Mouse (Mus musculus) adrenal gland, postnatal 10 days (tissue): ENCODE measurements at regions not wholly inside any gene's neighbourhood (a gene's known extent, or its start where the extent isn't known, plus 50 kb on each side); places are given as distances from the start of the nearest gene placed in this dataset.

Source experiments
- DNase-seq: peaks from one replicate; pipeline ENCODE4 v3.0.0; 2021; ENCODE audit warnings: mixed read lengths

DNA sequence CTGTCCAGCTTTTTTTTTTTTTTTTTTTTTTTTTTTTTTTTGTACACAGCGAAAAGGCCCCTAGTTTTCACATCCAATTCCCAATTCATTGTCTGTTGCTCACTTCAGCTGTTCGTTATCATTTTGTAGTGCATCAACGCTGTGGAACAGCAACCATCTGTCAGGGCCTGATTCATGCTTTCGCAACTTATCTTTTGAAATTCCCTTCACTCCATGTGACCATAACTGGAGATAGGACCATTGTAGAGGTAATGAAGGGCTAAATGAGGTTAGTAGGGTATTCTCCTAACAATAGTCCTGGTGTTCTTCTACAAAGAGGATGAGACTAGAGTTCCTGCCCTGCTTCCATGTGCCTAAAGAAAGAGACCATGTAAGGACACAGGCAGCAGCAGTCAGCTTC, 146.6 kb upstream of the Clnk start:
- DNase-seq: no peak

DNA sequence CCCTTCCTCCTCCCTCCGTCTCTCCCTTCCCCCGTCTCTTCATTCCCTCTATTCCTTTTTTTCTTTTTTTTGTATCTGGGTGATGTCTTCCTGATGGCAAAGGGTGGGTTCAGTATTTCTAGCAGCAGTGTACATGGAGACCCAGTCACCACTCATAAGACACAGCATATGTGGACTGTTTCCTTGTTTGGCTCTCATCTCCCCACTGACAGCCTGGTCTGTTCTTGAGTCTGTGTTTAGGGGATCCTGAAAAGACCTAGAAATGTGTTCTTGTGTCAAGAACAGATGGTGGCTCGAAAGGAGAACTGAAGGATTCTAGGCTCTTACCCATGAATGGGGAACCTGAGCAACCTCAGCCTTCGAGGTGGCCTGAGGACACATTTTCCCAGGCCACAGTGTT, 124.0 kb upstream of the Clnk start:
- DNase-seq: no peak

- DNase-seq: no peak
Measured at GRCm38 (mm10) chr5:38999700-39000099, 123.1 kb upstream of the Clnk start.

- no peak for DNase-seq
Measured at GRCm38 (mm10) chr5:38972397-38973159, 96.0 kb upstream of the Clnk start.

DNA sequence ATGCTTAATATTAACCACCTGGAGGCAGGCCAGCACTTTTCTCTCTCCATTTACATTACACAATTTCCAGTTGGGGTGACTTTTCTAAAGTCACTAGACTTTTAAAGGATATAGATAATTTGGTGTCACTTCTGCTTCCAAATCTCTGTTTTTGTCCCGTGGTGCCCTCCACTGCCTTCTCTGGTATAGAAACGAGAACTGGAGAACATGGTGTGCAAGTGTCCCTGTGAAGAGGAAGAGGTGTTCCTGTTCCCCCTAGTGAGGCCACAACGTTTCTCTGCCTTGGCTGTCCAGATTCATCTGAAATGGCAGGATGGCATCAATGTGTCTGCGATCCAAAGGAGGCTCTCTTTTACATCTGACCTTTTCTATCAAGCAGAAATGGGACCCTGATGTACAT, 93.9 kb upstream of the Clnk start:
- no peak for DNase-seq

DNA sequence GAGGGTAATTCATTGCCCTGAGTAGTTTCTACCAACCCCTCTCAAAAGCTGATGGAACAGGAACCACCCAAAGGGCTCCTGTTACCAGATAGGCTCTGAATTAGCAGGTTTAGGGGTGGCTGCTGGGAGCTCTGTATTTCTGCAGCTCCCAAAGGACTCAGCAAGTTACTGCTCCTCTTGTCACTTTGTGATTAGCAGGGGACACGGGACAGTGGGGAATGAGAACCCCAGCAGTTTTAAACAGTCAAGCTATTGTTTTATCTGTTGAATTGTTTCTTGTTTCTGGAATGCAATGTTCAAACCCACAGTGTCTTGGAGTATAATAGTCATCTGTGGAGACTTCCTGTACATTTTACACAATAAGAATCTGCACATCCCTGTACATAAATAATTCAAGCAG, 90.4 kb upstream of the Clnk start:
- DNase-seq: no peak

DNA sequence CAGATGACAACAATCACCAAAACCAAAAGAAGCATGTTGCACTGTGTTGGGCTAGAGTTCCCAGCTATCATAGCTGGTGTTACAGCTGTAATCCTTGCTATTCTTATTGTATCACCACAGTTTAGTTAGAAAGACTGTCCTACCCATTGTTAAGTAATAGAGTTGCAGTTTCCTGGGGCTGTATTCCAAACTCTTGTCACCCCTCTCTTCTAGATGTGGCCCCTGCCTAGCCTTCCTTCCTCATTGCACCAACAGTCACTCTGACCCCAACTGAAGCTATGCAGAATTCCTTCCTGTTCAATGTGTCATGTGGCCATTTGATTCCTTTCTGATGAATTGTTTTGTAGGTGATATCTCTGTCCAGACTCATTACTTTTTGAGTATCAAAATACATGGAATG, 87.8 kb upstream of the Clnk start:
- DNase-seq: no peak

- DNase-seq: no peak
Measured at GRCm38 (mm10) chr5:38950520-38951288, 74.1 kb upstream of the Clnk start.

GRCm38 (mm10) chr5:38945903-38946686, 69.5 kb upstream of the Clnk start:
- no peak for DNase-seq

DNA sequence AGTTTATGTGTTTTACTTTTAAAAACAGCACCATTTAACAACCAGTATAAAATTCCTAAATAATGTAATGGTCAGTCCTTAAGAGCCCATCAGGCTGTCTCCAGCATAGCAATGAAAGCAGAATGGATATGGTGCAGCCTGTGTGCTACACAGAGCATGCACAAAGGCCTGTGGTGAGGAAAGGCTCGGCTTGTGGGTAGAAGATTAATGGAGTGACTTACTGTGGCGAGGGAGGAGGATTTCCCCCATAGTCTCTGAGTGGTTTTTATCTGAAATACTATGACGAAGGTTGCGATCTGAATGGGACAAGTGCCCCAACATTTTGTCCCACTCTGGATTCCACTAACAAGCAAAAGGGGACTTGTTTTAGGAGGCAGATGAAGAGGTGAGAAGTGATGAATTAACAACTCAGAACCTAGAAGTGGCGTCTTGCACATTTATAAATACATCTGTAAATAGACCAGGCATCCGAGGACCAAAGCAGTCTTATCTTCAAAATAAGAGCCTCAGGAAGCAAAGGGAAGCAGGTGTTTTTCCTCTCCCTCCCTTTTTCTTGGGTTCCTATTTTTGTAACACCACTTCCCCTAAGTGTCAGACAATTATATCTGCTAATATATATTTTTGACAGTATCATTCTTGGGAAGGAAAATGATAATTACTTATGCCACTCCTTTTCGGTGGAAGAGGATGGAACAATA, 55.9 kb upstream of the Clnk start:
- no peak for DNase-seq

GRCm38 (mm10) chr5:38927051-38927450, 50.4 kb upstream of the Clnk start:
- DNase-seq: no peak
